16 mouse cellular contexts compared by ENCODE assay signal in genomic region chr15:79899828-79900510, GRCm38 (mm10). TPM values are rescaled to one million over a fixed set of nuclear protein-coding genes. Genes with fewer than 3 reads are reported as not detected.
DNase-seq lines count a peak whose midpoint lies in the region; ATAC-seq lines count a peak whose summit lies in the region.
"Had no signal": no experiment of that assay in that cellular context is flagged by ENCODE, and none has a peak within 500 bp of the region (broad histone marks: within the 10 kb centered on the region; RNA-seq: fewer than 3 reads in every experiment).

No protein-coding gene starts in this region.

- H3K4me2 ChIP-seq in liver, embryonic 12.5 days = no peak overlapping the region
- no peak overlapping the region for H3K4me2 ChIP-seq in liver, embryonic 11.5 days
- no peak overlapping the region for H3K4me2 ChIP-seq in embryonic facial prominence, embryonic 14.5 days (ENCODE audit: low read depth, low read length)
- no peak overlapping the region for H3K4me2 ChIP-seq in hindbrain, embryonic 12.5 days (replicated peaks)
- H3K4me2 ChIP-seq: lung, embryonic 14.5 days had no signal

- H3K4me3 ChIP-seq in liver, embryonic 12.5 days = no peak overlapping the region
- no peak overlapping the region for H3K4me3 ChIP-seq in liver, embryonic 11.5 days (ENCODE audit: low read depth, low read length)
- H3K4me3 ChIP-seq in embryonic facial prominence, embryonic 14.5 days (ENCODE audit: low read depth, low read length) = no peak overlapping the region
- H3K4me3 ChIP-seq in hindbrain, embryonic 12.5 days = no peak overlapping the region
- H3K4me3 ChIP-seq: layer of hippocampus, adult 2 months; megakaryocyte, embryonic 14.5 days had no signal

- WGBS in liver, embryonic 12.5 days (ENCODE audit: insufficient replicate concordance) = 72% methylated on average over 6 of the region's 6 CpGs
- WGBS in liver, embryonic 11.5 days = 81% methylated on average over 6 of the region's 6 CpGs
- 69% methylated on average over 6 of the region's 6 CpGs for WGBS in embryonic facial prominence, embryonic 14.5 days
- 85% methylated on average over 6 of the region's 6 CpGs for WGBS in hindbrain, embryonic 12.5 days

- DNase-seq in liver, embryonic 11.5 days (ENCODE audit: low spot score) = no peak
- peak; percentile 49 for DNase-seq in embryonic facial prominence, embryonic 14.5 days (ENCODE audit: low spot score)
- DNase-seq in cerebellum, postnatal 10 days = no peak
- DNase-seq in thymus, postnatal 14 days = no peak
- DNase-seq: adrenal gland, postnatal 14 days; heart, postnatal 4 days; kidney, adult 11 months; lung, embryonic 14.5 days; right cerebral cortex, postnatal 25 days; thymus, postnatal 25 days had no signal

- peaks cover 19% of the 10 kb centered on the region for H3K4me1 ChIP-seq in liver, embryonic 12.5 days
- peaks cover 5% of the 10 kb centered on the region for H3K4me1 ChIP-seq in liver, embryonic 11.5 days (replicated peaks; ENCODE audit: control insufficient read depth, insufficient read depth, low read length)
- H3K4me1 ChIP-seq in embryonic facial prominence, embryonic 14.5 days (ENCODE audit: control insufficient read depth, insufficient read depth, low read length) = no peaks in the 10 kb centered on the region
- no peaks in the 10 kb centered on the region for H3K4me1 ChIP-seq in hindbrain, embryonic 12.5 days

- peak overlapping the region; percentile 12; the same call in 1 of the 2 replicates for H3K27ac ChIP-seq in liver, embryonic 12.5 days
- no peak overlapping the region for H3K27ac ChIP-seq in liver, embryonic 11.5 days (ENCODE audit: low read depth, low read length)
- H3K27ac ChIP-seq in embryonic facial prominence, embryonic 14.5 days (replicated peaks; ENCODE audit: low read depth, low read length) = no peak overlapping the region
- H3K27ac ChIP-seq in hindbrain, embryonic 12.5 days = no peak overlapping the region
- H3K27ac ChIP-seq: layer of hippocampus, adult 2 months had no signal

- no peaks in the 10 kb centered on the region for H3K27me3 ChIP-seq in liver, embryonic 12.5 days (replicated peaks)
- no peaks in the 10 kb centered on the region for H3K27me3 ChIP-seq in liver, embryonic 11.5 days (replicated peaks; ENCODE audit: control insufficient read depth, insufficient read depth, low read length)
- no peaks in the 10 kb centered on the region for H3K27me3 ChIP-seq in embryonic facial prominence, embryonic 14.5 days (replicated peaks; ENCODE audit: control insufficient read depth, insufficient read depth, low read length)
- H3K27me3 ChIP-seq in hindbrain, embryonic 12.5 days = no peaks in the 10 kb centered on the region
- H3K27me3 ChIP-seq: megakaryocyte, embryonic 14.5 days had no signal

- no peak for ATAC-seq in liver, embryonic 12.5 days
- ATAC-seq in liver, embryonic 11.5 days (replicated peaks; ENCODE audit: low FRiP score) = no peak
- ATAC-seq in CD4-positive, CD25-positive, alpha-beta regulatory T cell, adult 4 months = peak; percentile 30
- no peak for ATAC-seq in embryonic facial prominence, embryonic 14.5 days (ENCODE audit: low read depth)
- ATAC-seq in neutrophil, adult 5-6 weeks (ENCODE audit: extremely low read depth, insufficient number of reproducible peaks, low FRiP score, poor library complexity, severe bottlenecking) = peak; percentile 27; the same call in 1 of the 2 replicates
- no peak for ATAC-seq in hindbrain, embryonic 12.5 days (ENCODE audit: low FRiP score)

- no peaks in the 10 kb centered on the region for H3K9me3 ChIP-seq in liver, embryonic 12.5 days (replicated peaks)
- no peaks in the 10 kb centered on the region for H3K9me3 ChIP-seq in liver, embryonic 11.5 days (ENCODE audit: control insufficient read depth, low read length)
- no peaks in the 10 kb centered on the region for H3K9me3 ChIP-seq in embryonic facial prominence, embryonic 14.5 days (ENCODE audit: control insufficient read depth, low read length)
- H3K9me3 ChIP-seq in hindbrain, embryonic 12.5 days (replicated peaks) = no peaks in the 10 kb centered on the region
- H3K9me3 ChIP-seq: megakaryocyte, embryonic 14.5 days had no signal

- H3K36me3 ChIP-seq in liver, embryonic 12.5 days = peaks cover 79% of the 10 kb centered on the region
- peaks cover 5% of the 10 kb centered on the region; the same call in 1 of the 2 replicates for H3K36me3 ChIP-seq in liver, embryonic 11.5 days (ENCODE audit: control insufficient read depth, insufficient read depth, low read length)
- no peaks in the 10 kb centered on the region for H3K36me3 ChIP-seq in embryonic facial prominence, embryonic 14.5 days (ENCODE audit: control insufficient read depth, insufficient read depth, low read length)
- H3K36me3 ChIP-seq in hindbrain, embryonic 12.5 days = no peaks in the 10 kb centered on the region

- no peak overlapping the region for H3K9ac ChIP-seq in liver, embryonic 12.5 days
- no peak overlapping the region for H3K9ac ChIP-seq in liver, embryonic 11.5 days (ENCODE audit: low read depth, low read length)
- H3K9ac ChIP-seq in embryonic facial prominence, embryonic 14.5 days (ENCODE audit: low read depth, low read length) = no peak overlapping the region
- no peak overlapping the region for H3K9ac ChIP-seq in hindbrain, embryonic 12.5 days
- H3K9ac ChIP-seq: lung, embryonic 14.5 days had no signal

RNA-seq across cellular contexts. Expression of gene Apobec3, which starts 8.5 kb away (rescaled TPM):
- 54.7 and 57.4 TPM in 2 replicates for polyA plus RNA-seq in liver, embryonic 12.5 days (2016; fragmentation: Nextera tagmentation; extraction: Ambion mirVana)
- polyA plus RNA-seq in liver, embryonic 11.5 days (2014; fragmentation: Nextera tagmentation; extraction: Ambion mirVana) = 72.8 and 76.7 TPM in 2 replicates
- 100 to 1,000 TPM; 560 to 705 TPM for polyA plus RNA-seq in CD4-positive, CD25-positive, alpha-beta regulatory T cell, adult 4 months (2017; shearing (Covaris generic))
- 16.1 and 17.3 TPM in 2 replicates for polyA plus RNA-seq in embryonic facial prominence, embryonic 14.5 days (2014; fragmentation: Nextera tagmentation; extraction: Ambion mirVana)
- 473 and 531 TPM in 2 replicates for total RNA-seq in neutrophil, adult 5-6 weeks (2017)
- 8.4 and 8.6 TPM in 2 replicates for polyA plus RNA-seq in hindbrain, embryonic 12.5 days (2016; fragmentation: Nextera tagmentation; extraction: Ambion mirVana)

Comparison
In these comparisons a context has a peak if more than half of its experiments do, and no peak if none do; other contexts are left out.
1. ATAC-seq: peak in CD4-positive, CD25-positive, alpha-beta regulatory T cell, adult 4 months (single experiment) and neutrophil, adult 5-6 weeks (single experiment); none in liver, embryonic 12.5 days (single experiment), liver, embryonic 11.5 days (single experiment), embryonic facial prominence, embryonic 14.5 days (single experiment) and hindbrain, embryonic 12.5 days (single experiment).